Mouse (Mus musculus): Measurements from ENCODE around the gene Gkn2. TPM values are rescaled to one million over a fixed set of nuclear protein-coding genes. Genes with fewer than 3 reads are reported as not detected.

The Gkn2 gene
- polyA plus RNA-seq, 1 experiment from 2014 or later: not detected

GRCm38 (mm10) chr6:87427616-87428015 is 54.5 kb downstream of the Gkn2 start:
- ATAC-seq (ENCODE audit: low FRiP score) (no peak), DNase-seq (ENCODE audit: low spot score) (no peak)
- H3K4me1 ChIP-seq (replicated peaks; ENCODE audit: control insufficient read depth, insufficient read depth, low read length): peaks cover 4% of the 10 kb centered on the region; the same call in 1 of the 2 replicates
- H3K9me3 ChIP-seq (ENCODE audit: control insufficient read depth, low read length): no peaks in the 10 kb centered on the region
- no peaks in the 10 kb centered on the region for H3K36me3 ChIP-seq (replicated peaks; ENCODE audit: control insufficient read depth, insufficient read depth)
- 54% methylated on average over 8 of the region's 8 CpGs for whole genome bisulfite sequencing
- no peak overlapping the region for H3K27ac ChIP-seq
- H3K4me2 ChIP-seq (replicated peaks): no peak overlapping the region
- no peak overlapping the region for H3K9ac ChIP-seq
- H3K4me3 ChIP-seq (replicated peaks; ENCODE audit: low read length): no peak overlapping the region
- no peaks in the 10 kb centered on the region for H3K27me3 ChIP-seq (ENCODE audit: control insufficient read depth, insufficient read depth, low read length)

- DNase-seq (ENCODE audit: low spot score) (no peak), ATAC-seq (ENCODE audit: low FRiP score) (no peak)
- Histone ChIP-seq H3K27ac (no peak within 1 kb of the TSS), H3K9ac (no peak within 1 kb of the TSS), H3K4me1 (replicated peaks; ENCODE audit: control insufficient read depth, insufficient read depth, low read length) (peaks cover 4% of the 10 kb centered on the region; the same call in 1 of the 2 replicates), H3K36me3 (replicated peaks; ENCODE audit: control insufficient read depth, insufficient read depth) (no peaks in the 10 kb centered on the region), H3K9me3 (ENCODE audit: control insufficient read depth, low read length) (no peaks in the 10 kb centered on the region), H3K27me3 (ENCODE audit: control insufficient read depth, insufficient read depth, low read length) (no peaks in the 10 kb centered on the region), H3K4me2 (replicated peaks) (no peak within 1 kb of the TSS), H3K4me3 (replicated peaks; ENCODE audit: low read length) (no peak within 1 kb of the TSS)
- WGBS: 77% methylated on average over 6 of the region's 7 CpGs
These were observed 55.4 kb downstream of the Gkn2 start, which contains the start of gene Bmp10 for GRCm38 (mm10) chr6:87428487-87429044. Gene Bmp10, plus strand, starts transcription at chr6:87428994.

Other genes with a start within 250 kb of the Gkn2 start
- 4.7 and 5.5 TPM in 2 replicates for gene Antxr1, start 37.5 kb upstream of the Gkn2 start, polyA plus RNA-seq (2014; fragmentation: Nextera tagmentation; extraction: Ambion mirVana)
- gene Gkn1, start 22.4 kb upstream of the Gkn2 start, polyA plus RNA-seq (2014; fragmentation: Nextera tagmentation; extraction: Ambion mirVana): not detected in 2 replicates
- gene Gkn3, start 15.6 kb downstream of the Gkn2 start, polyA plus RNA-seq (2014; fragmentation: Nextera tagmentation; extraction: Ambion mirVana): 0.25 and 0.39 TPM in 2 replicates
- gene Bmp10, start 55.6 kb downstream of the Gkn2 start, polyA plus RNA-seq (2014; fragmentation: Nextera tagmentation; extraction: Ambion mirVana): not detected in 2 replicates
- gene Arhgap25, start 159.9 kb downstream of the Gkn2 start, polyA plus RNA-seq (2014; fragmentation: Nextera tagmentation; extraction: Ambion mirVana): 2.8 and 3.2 TPM in 2 replicates
- gene Prokr1, start 217.4 kb downstream of the Gkn2 start, polyA plus RNA-seq (2014; fragmentation: Nextera tagmentation; extraction: Ambion mirVana): 1.7 and 2.7 TPM in 2 replicates